Mouse (Mus musculus) heart, embryonic 11.5 days (tissue): ENCODE measurements around the gene Golph3l. TPM values are rescaled to one million over a fixed set of nuclear protein-coding genes. Genes with fewer than 3 reads are reported as not detected.

Experiments
- ATAC-seq: fragments of 200-750 bp; cut with Nextera tagmentation; replicated peaks from 2 replicates; pipeline ENCODE4 v1.8.0; 2017; ENCODE audit warnings: moderate library complexity; ENCODE audit not compliant: insufficient number of reproducible peaks, low FRiP score, low TSS enrichment
- H3K27ac ChIP-seq: fragments of 300-500 bp; sonication (generic); 2 replicates; pipeline ENCODE4 v1.5.1; 2014; ENCODE audit warnings: mild to moderate bottlenecking, low read depth, low read length
- H3K27me3 ChIP-seq: fragments of 300-500 bp; sonication (generic); 2 replicates; pipeline ENCODE4 v1.6.1; 2014; ENCODE audit warnings: mild to moderate bottlenecking, low read length, mixed read lengths; ENCODE audit not compliant: control insufficient read depth, insufficient read depth
- H3K36me3 ChIP-seq: fragments of 300-500 bp; sonication (generic); 2 replicates; pipeline ENCODE4 v1.6.1; 2014; ENCODE audit warnings: mild to moderate bottlenecking, low read length, moderate library complexity, mixed read lengths; ENCODE audit not compliant: control insufficient read depth, insufficient read depth
- H3K4me1 ChIP-seq: fragments of 300-500 bp; sonication (generic); 2 replicates; pipeline ENCODE4 v1.6.1; 2014; ENCODE audit warnings: low read length; ENCODE audit not compliant: control insufficient read depth, insufficient read depth
- H3K4me2 ChIP-seq: fragments of 300-500 bp; sonication (generic); 2 replicates; pipeline ENCODE4 v1.6.1; 2014; ENCODE audit warnings: mild to moderate bottlenecking, moderate library complexity
- H3K4me3 ChIP-seq: fragments of 300-500 bp; sonication (generic); 2 replicates; pipeline ENCODE4 v1.5.1; 2014; ENCODE audit warnings: low read depth, low read length
- H3K9ac ChIP-seq: fragments of 300-500 bp; sonication (generic); 2 replicates; pipeline ENCODE4 v1.6.1; 2014; ENCODE audit warnings: mild to moderate bottlenecking, low read depth, low read length, moderate library complexity
- H3K9me3 ChIP-seq: fragments of 300-500 bp; sonication (generic); replicated peaks from 2 replicates; pipeline ENCODE4 v1.6.1; 2016; ENCODE audit warnings: low read length; ENCODE audit not compliant: control insufficient read depth
- WGBS: fragments of 180-500 bp; shearing (Covaris S2); extraction: QIAGEN DNeasy Blood & Tissue Kit; methylation state at CpG from one replicate; pipeline ENCODE4 v1.1.7; 2014; ENCODE audit not compliant: insufficient replicate concordance; 5-methylcytosine and 5-hydroxymethylcytosine counted together
- polyA plus RNA-seq: library from polyadenylated mRNA; unstranded; fragments of >200 nt; fragmentation: Nextera tagmentation; extraction: Ambion mirVana; gene quantifications from 2 replicates; pipeline ENCODE4 v1.2.1, GENCODE M21; 2014

Golph3l gene
- polyA plus RNA-seq, 1 experiment from 2014 or later = 27.8 TPM

GRCm38 (mm10) chr3:95655437-95655836, 66.7 kb downstream of the Golph3l start:
- Histone ChIP-seq H3K36me3 (peaks cover 2% of the 10 kb centered on the region; the same call in 1 of the 2 replicates), H3K9me3 (no peaks in the 10 kb centered on the region), H3K4me2 (no peak overlapping the region), H3K27ac (no peak overlapping the region), H3K9ac (no peak overlapping the region), H3K27me3 (no peaks in the 10 kb centered on the region), H3K4me3 (no peak overlapping the region), H3K4me1 (peaks cover 20% of the 10 kb centered on the region)
- ATAC-seq = no peak
- WGBS = 86% methylated on average over 5 of the region's 5 CpGs

GRCm38 (mm10) chr3:95657108-95657507, 68.4 kb downstream of the Golph3l start:
- Histone ChIP-seq H3K27me3 (no peaks in the 10 kb centered on the region), H3K36me3 (peaks cover 7% of the 10 kb centered on the region; the same call in 1 of the 2 replicates), H3K9ac (no peak overlapping the region), H3K4me2 (no peak overlapping the region), H3K4me1 (peaks cover 21% of the 10 kb centered on the region), H3K27ac (no peak overlapping the region), H3K9me3 (no peaks in the 10 kb centered on the region), H3K4me3 (no peak overlapping the region)
- WGBS = 78% methylated on average over 3 of the region's 3 CpGs
- no peak for ATAC-seq

- Histone ChIP-seq H3K27me3 (no peaks in the 10 kb centered on the region), H3K9ac (peak overlapping the region; percentile 99; the same call in 1 of the 2 replicates), H3K4me2 (peak overlapping the region; percentile 95), H3K9me3 (no peaks in the 10 kb centered on the region), H3K36me3 (peaks cover 7% of the 10 kb centered on the region; the same call in 1 of the 2 replicates), H3K4me3 (peak overlapping the region; percentile 76), H3K4me1 (peaks cover 23% of the 10 kb centered on the region), H3K27ac (peak overlapping the region; percentile 97; the same call in 1 of the 2 replicates)
- no peak for ATAC-seq
- 82% methylated on average over 3 of the region's 3 CpGs for WGBS
Measured at GRCm38 (mm10) chr3:95657711-95658110, 69.0 kb downstream of the Golph3l start.

- Histone ChIP-seq H3K4me3 (peak within 1 kb of the TSS; percentile 76), H3K36me3 (peaks cover 9% of the 10 kb centered on the region; the same call in 1 of the 2 replicates), H3K4me1 (peaks cover 23% of the 10 kb centered on the region), H3K27ac (peak within 1 kb of the TSS; percentile 97), H3K27me3 (no peaks in the 10 kb centered on the region), H3K9me3 (no peaks in the 10 kb centered on the region), H3K9ac (peak within 1 kb of the TSS; percentile 99), H3K4me2 (peak within 1 kb of the TSS; percentile 95)
- under 1% methylated on average over 40 of the region's 43 CpGs for WGBS
- peak; percentile 94 for ATAC-seq
Measured at GRCm38 (mm10) chr3:95658236-95658867, 69.6 kb downstream of the Golph3l start, which contains the start of gene Mcl1. Gene Mcl1 (plus strand): TSS chr3:95658788.

- Histone ChIP-seq H3K27me3 (no peaks in the 10 kb centered on the region), H3K4me3 (peak overlapping the region; percentile 76), H3K4me1 (peaks cover 24% of the 10 kb centered on the region), H3K4me2 (peak overlapping the region; percentile 95), H3K9ac (peak overlapping the region; percentile 99), H3K36me3 (peaks cover 13% of the 10 kb centered on the region; the same call in 1 of the 2 replicates), H3K9me3 (no peaks in the 10 kb centered on the region), H3K27ac (peak overlapping the region; percentile 97)
- under 1% methylated on average over 108 of the region's 113 CpGs for WGBS
- peak; percentile 50 for ATAC-seq
Measured at GRCm38 (mm10) chr3:95658868-95659712, 70.4 kb downstream of the Golph3l start.

GRCm38 (mm10) chr3:95659948-95660347, 71.2 kb downstream of the Golph3l start:
- no peaks in the 10 kb centered on the region for H3K9me3 ChIP-seq
- peak overlapping the region; percentile 95 for H3K4me2 ChIP-seq
- no peaks in the 10 kb centered on the region for H3K27me3 ChIP-seq
- H3K4me1 ChIP-seq = peaks cover 32% of the 10 kb centered on the region
- peak overlapping the region; percentile 99 for H3K9ac ChIP-seq
- ATAC-seq = no peak
- WGBS = 2% methylated on average over 8 of the region's 8 CpGs
- H3K36me3 ChIP-seq = peaks cover 21% of the 10 kb centered on the region; the same call in 1 of the 2 replicates
- H3K4me3 ChIP-seq = peak overlapping the region; percentile 76
- peak overlapping the region; percentile 97 for H3K27ac ChIP-seq

- H3K4me3 ChIP-seq = peak overlapping the region; percentile 76
- no peak for ATAC-seq
- H3K27me3 ChIP-seq = no peaks in the 10 kb centered on the region
- peak overlapping the region; percentile 97 for H3K27ac ChIP-seq
- WGBS = 17% methylated on average over 2 of the region's 2 CpGs
- H3K4me2 ChIP-seq = peak overlapping the region; percentile 95
- peaks cover 40% of the 10 kb centered on the region for H3K4me1 ChIP-seq
- H3K36me3 ChIP-seq = peaks cover 22% of the 10 kb centered on the region; the same call in 1 of the 2 replicates
- no peaks in the 10 kb centered on the region for H3K9me3 ChIP-seq
- H3K9ac ChIP-seq = peak overlapping the region; percentile 99
Measured at GRCm38 (mm10) chr3:95660788-95661478, 72.2 kb downstream of the Golph3l start.
